Mouse (Mus musculus) left cerebral cortex, postnatal 4 days (tissue): ENCODE results near the gene Dgki. TPM values are rescaled to one million over a fixed set of nuclear protein-coding genes. Genes with fewer than 3 reads are reported as not detected.

Experiments
- DNase-seq: peaks from one replicate; pipeline ENCODE4 v3.0.0-alpha.2; 2022
- intact Hi-C: fragments of 180-260 bp; cut with DNase I; formaldehyde crosslinking; loops from one replicate; pipeline ENCODE4 v1.15.1; 2025
- total RNA-seq, 2 experiments: library from RNA; stranded (reverse); gene quantifications; 2 replicates each; pipeline ENCODE4 v1.2.3; 2021

The Dgki gene
- total RNA-seq, 2 experiments from 2014 or later: 49.4 to 53.8 TPM

GRCm38 (mm10) chr6:37035681-37036080, 264.3 kb downstream of the Dgki start:
- intact Hi-C loops: loop anchor here (5.0 kb wide), 1 partner anchor 343 kb away; no protein-coding TSS in a partner anchor

GRCm38 (mm10) chr6:37030986-37031385, 269.0 kb downstream of the Dgki start:
- intact Hi-C loops: no loop called here

More at GRCm38 (mm10) chr6:37035681-37036080, 264.3 kb downstream of the Dgki start:
- no peak for DNase-seq

DNA sequence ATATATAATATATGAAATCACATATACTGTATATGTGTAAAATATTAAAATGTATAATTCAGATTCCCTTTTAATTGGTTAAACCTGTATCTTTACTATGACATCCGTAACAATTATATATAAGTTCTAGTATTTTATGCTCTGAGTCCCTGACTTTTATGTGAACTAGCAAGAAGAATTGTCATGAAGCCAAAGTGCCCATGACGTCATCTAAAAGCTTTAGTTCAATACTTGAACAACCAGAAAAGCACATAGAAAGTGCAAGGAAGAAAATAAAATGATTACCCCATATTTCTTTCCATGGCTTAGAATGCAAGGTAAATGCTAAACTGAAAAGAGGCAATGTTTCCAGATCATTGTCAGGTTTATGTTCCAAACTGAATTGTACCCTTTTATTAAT, 269.6 kb downstream of the Dgki start:
- intact Hi-C loops: no loop called here

More at GRCm38 (mm10) chr6:37030986-37031385, 269.0 kb downstream of the Dgki start:
- no peak for DNase-seq

GRCm38 (mm10) chr6:37028841-37029240, 271.1 kb downstream of the Dgki start:
- intact Hi-C loops: no loop called here

More for the DNA sequence above, 269.6 kb downstream of the Dgki start:
- DNase-seq: no peak

GRCm38 (mm10) chr6:37028300-37028699, 271.7 kb downstream of the Dgki start:
- DNase-seq: no peak
- intact Hi-C loops: no loop called here

More at GRCm38 (mm10) chr6:37028841-37029240, 271.1 kb downstream of the Dgki start:
- DNase-seq: no peak

DNA sequence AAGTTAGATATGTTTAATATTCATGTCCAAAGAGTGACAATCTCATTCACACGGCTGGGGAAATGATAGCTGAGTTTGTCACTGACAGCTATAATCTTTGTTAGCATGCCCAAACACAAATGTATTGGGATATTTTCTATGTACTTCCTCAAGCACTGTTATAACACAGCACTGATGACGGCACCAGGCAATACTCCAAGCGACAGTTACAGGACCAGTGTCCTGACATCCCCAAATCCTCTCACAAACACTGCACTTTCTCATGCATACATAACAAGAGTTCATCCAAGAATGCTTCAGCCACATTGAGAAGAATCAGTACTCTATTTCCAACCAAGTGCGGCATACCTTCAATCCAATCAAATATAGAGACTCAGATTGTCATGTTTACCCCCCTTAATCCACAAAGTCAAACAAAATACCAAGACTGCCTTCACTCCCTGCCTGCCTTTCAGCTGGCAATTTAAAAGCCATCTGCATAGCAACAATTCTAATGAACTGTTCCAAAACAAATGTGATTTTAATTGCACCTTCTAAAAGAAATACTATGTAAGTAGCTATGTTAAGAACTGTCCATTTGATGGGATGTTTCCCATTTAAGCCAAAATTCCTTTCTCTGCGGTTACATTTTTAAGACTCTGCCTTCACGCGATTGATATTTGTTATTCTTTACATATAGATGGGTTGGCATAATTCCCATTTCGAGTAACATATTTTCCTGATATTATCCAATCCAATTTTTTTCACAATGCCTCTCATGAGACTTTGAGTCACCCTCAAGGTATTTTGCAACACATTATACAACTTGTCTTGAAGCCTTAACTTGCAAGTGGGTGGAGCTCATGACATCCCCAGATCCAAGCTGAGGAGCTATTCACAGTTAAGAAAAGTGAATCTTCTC, 273.4 kb downstream of the Dgki start:
- intact Hi-C loops: no loop called here
- no peak for DNase-seq

DNA sequence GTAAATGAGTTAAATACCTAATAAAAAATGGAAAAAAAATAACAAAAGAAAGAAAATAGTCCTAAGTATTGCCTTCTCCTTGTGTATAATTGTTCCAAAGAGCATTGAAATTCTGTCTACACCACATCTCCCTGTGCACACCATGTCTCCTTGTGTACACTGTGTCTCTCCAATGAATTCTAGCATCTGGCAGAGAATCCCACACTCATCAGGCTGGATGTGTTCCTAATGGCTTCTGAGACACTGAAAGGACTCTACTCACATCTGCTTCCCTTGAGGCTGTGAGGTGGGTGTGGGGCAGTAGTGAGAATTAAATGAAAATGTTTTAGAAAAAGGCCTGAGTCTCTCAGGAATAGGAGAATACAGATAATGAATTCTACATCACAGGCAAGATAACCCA, 283.9 kb downstream of the Dgki start:
- DNase-seq: no peak
- intact Hi-C loops: no loop called here

GRCm38 (mm10) chr6:37011597-37011996, 288.4 kb downstream of the Dgki start:
- no peak for DNase-seq
- intact Hi-C loops: no loop called here

GRCm38 (mm10) chr6:37007573-37007972, 292.4 kb downstream of the Dgki start:
- DNase-seq: no peak
- intact Hi-C loops: no loop called here

DNA sequence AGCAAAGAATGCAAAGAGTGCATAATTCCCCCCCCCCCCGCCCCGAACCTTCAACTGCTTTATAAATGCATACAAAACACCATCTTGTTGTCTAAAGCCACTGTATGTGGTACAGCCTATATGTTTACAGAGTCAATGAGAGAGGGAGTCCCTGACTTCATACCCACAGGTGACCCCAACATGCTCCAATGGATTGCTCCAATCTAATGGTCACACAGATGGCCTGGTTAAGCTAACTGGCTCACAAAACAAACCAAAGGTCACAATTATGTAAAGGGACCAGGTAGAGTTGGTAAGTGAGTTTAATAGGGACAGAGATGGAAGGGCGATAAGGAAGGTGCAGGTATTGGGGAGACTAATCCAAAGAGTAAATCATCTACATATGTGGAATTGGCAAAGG, 295.1 kb downstream of the Dgki start:
- intact Hi-C loops: no loop called here
- no peak for DNase-seq

GRCm38 (mm10) chr6:37003235-37003634, 296.7 kb downstream of the Dgki start:
- DNase-seq: no peak
- intact Hi-C loops: no loop called here

DNA sequence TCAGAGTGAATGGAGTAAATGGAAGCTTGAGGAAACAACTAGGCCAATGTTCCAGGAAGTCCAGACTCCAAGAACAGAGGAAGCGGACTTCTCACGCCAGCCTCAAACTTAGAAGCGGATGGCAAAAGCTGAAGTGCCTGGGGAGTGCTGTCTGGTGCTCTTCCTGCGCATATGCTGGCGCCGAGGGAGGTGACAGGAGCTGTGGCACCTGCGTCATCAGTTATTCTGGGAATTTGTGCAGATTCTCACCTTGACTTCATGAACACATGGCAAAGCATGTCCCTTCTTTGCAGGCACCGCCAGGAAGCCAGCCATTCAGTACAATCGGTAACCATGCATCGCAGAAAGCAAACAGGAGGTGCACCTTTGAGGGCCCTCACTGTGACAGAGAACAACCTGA, 301.0 kb downstream of the Dgki start:
- intact Hi-C loops: no loop called here
- DNase-seq: no peak

DNA sequence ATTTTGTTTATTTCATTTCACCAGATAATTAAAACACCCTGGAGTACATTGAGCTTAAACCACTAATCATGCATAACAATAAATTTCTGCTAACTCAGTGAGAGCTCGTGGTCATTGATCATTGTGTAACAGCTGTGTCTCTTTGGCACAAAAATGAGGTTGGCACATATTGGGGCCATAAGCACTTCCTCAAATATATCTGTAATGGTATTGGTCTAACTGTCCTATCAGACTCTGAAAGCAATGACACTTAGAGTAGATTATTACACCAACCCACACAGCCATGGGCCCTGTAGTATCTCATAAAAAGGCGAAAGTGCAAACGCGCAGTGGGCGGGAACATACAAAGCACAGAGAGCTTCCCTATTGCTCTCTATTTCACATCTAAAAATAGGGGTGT, 305.7 kb downstream of the Dgki start:
- no peak for DNase-seq
- intact Hi-C loops: no loop called here

DNA sequence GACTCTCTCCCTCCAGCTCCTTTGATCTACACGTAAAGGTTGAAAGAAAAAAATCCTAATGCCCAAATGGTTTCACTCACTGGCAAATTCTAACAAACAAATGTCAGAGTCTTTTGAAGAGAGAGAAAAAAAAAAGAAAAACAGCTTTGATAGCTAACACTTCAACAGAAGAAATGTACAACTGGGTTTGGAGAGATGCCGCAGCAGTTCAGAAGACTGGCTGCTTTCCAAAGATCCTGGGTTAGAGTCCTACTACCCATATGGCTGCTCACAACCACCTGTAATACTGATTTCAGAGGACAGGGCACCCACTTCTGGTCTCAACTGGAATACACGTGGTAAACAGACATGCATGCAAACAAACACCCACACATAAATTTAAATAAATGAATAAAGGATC, 309.8 kb downstream of the Dgki start:
- intact Hi-C loops: no loop called here

GRCm38 (mm10) chr6:36988800-36989199, 311.2 kb downstream of the Dgki start:
- intact Hi-C loops: no loop called here

More for the DNA sequence above, 309.8 kb downstream of the Dgki start:
- DNase-seq: no peak

DNA sequence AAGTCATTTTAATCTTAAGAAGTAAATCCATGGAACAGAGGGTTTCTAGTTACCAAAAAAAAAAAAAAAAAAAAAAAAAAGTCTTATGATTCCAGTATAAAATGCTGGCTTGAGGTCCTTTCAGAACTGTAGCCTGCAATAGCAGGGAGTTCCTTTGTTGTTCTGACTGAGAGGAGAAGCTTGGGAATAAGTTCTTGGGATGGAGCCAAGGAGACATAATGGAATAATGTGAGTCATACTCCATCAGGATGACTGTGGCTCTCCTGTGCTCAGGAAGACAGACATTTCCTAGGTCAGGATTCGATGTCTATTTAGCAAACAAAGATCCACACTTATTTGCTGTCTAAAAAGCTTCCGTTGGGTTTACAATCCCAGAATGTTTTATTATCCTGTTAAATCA, 318.3 kb downstream of the Dgki start:
- intact Hi-C loops: no loop called here
- no peak for DNase-seq

More at GRCm38 (mm10) chr6:36988800-36989199, 311.2 kb downstream of the Dgki start:
- no peak for DNase-seq

DNA sequence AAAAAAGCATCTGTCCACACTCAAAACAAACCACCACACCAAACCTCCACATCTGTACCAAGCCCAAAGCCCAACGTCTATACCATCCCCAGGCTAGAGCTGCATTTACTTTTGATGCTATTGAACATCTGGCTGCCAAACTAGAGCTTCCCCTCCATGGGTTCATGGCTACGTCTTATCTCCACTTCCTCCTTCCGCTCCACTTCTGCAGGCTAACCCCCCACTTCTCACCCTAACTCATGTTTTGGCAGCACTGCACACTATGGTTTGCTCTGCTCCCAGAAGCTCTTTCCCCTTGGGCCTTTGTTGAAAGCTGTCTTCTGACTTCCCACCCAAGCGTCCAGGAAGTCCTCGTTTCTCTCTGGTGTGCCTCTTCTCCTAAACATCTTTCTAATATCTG, 319.5 kb downstream of the Dgki start:
- intact Hi-C loops: no loop called here
- no peak for DNase-seq

DNA sequence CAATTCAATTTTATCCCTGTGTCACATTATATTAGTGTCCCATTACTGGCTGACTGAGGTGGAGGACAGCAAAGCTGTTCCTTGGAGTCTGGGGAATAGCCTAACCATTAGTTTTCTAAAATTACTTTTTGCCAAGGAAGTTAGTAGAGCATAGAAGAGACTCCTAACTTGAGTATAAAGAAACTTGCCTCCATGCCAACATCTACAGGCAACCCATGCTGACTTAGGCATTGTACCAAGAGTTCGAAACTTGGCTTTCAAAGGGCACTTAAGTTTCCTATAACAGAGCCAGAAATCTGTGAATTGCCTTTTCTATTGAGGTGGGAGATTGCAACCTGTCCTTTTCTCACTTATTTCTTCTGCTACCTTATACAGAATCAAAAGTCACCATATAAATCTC, 321.8 kb downstream of the Dgki start:
- no peak for DNase-seq
- intact Hi-C loops: no loop called here

DNA sequence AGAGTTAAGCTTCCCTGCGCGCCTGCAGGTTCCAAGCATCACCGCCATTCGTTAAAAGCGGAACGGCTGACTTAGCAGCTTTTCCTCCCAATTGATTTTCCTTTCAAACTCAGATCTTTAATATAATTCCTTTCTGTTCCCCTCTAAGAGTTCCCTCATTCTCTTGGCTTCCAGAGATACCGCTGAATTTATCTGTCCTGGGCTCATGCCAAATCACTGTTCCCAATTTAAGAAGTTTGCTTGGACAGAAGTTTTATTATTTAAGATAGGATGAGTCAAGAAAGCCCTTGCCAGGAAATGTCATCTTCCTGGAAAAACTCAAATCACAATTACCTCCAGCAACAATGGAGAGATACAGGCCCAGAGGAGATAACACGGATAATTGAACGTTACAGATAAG, 326.9 kb downstream of the Dgki start:
- intact Hi-C loops: no loop called here
- DNase-seq: no peak

GRCm38 (mm10) chr6:36972494-36972893, 327.5 kb downstream of the Dgki start:
- DNase-seq: no peak
- intact Hi-C loops: no loop called here

DNA sequence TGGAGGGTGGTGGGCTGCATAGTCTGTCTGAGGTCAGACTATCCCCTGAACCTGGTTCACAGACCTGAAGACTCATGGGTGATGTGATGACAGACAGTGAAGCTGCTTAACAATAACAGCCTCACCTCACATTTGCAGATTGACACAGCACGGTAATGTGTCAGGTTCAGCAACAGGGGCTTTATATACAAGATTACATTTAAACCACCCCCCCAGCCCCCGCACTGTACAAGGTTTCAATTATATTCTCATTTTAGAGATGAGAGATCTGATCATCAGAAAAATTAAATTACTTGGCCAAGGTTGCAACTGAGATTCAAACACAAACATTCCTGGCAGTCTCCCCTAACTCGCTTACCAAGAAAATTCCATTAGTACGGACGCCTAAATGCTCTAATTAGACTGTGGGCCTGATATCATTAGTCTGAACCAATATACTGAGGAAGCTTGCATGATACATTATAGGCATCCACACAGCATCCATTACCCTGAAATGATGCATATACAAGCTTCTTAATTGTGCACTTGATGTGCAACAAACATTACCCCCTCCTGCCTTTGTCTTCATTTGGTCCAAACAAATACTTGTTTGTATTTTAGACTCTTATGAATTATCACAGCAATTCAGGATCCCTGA, 330.6 kb downstream of the Dgki start:
- intact Hi-C loops: no loop called here
- no peak for DNase-seq

- intact Hi-C loops: no loop called here
- DNase-seq: no peak
Measured at GRCm38 (mm10) chr6:36960658-36961057, 339.3 kb downstream of the Dgki start.
